Mouse (Mus musculus) v-Abl transformed pro-B cells (cell line): Measurements from ENCODE around the gene Tspan18.

Experiments used
- in situ Hi-C, 2 experiments: fragments of 400-800 bp; cut with MboI; formaldehyde crosslinking; loops; one replicate each; pipeline ENCODE4 v1.15.1; 2025; ENCODE audit not compliant: unreplicated experiment in 2 of 2

The Tspan18 gene

DNA sequence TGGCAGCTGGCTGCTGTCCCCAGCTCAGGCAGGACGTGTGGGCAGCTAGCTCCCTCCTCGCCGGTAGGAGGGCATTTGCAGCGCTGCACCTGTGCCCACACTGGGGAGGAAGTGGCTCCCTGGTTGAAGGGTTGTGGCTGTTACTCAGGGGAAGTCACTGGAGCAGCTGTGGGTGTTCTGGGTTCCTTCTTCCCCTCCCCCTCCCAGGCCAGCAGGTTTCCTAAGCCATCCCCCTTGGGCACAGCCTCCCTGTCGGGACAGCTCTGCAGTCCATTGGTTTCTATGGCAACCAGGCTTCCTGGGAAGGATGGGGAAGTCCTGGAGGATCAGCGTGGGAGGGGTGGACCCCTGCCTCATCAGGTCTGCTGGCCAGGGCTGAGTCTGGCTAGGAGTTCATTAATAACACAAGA, 141.6 kb downstream of the Tspan18 start:
- in situ Hi-C loops: loop anchor here (5.0 to 25.0 kb wide), 5 partner anchors 232 to 1230 kb away; partner anchors contain the start of gene Ttc17 (in 1 of the 2)

DNA sequence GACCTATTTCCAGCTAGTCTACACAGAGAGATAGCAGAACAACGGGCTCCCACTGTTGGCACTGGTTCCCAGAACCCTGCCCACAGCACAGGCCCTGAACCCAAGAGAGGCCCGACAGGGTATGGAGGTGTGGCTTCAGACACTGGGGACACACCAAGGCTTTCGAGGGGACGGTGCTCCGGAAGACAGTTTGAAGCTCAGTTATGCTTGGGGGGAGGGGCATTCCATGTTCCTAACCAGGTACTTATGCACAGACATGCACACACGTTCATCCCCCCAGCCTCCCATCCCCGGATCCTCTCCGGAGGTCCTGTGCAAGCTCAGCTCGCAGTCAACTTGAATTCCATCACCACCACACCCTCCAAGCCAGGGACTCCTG, 142.1 kb downstream of the Tspan18 start:
- in situ Hi-C loops: loop anchor here (5.0 to 25.0 kb wide), 5 partner anchors 233 to 1230 kb away; partner anchors contain the start of gene Ttc17 (in 1 of the 2)

DNA sequence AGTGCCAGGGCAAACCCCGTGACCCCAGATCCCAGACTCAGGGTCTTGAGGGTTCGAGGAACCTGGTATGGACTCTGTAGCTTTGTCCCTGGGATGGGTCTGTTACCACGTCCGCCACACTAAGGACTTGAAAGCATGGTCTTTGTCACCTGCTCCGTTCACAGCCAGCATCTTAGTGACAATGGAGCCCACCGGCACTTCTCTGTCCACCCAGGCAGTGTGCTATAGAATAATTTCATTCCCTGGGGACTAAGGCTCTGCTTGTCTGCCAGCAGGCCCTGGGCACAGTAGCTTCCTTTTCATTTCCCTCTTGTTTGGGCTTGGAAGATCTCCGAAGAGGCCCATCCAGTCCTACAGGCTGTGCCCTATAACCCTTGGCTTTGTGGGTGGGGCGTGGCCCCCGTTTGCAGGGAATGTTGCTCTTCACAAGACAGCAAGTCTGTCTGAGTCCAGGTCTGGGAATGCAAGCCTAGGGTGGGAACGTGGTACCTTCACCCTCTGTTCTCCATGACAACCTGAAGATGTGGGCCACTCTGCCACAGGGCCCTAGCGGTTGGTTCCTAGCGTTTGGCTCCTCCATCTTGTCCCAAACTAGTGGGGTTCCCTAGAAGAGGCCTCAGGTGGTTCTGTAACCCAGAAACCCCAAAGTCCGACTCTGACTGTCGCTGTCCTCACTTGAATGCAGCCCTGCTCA, 142.7 kb downstream of the Tspan18 start:
- in situ Hi-C loops: loop anchor here (5.0 to 25.0 kb wide), 5 partner anchors 233 to 1229 kb away; partner anchors contain the start of gene Ttc17 (in 1 of the 2)

DNA sequence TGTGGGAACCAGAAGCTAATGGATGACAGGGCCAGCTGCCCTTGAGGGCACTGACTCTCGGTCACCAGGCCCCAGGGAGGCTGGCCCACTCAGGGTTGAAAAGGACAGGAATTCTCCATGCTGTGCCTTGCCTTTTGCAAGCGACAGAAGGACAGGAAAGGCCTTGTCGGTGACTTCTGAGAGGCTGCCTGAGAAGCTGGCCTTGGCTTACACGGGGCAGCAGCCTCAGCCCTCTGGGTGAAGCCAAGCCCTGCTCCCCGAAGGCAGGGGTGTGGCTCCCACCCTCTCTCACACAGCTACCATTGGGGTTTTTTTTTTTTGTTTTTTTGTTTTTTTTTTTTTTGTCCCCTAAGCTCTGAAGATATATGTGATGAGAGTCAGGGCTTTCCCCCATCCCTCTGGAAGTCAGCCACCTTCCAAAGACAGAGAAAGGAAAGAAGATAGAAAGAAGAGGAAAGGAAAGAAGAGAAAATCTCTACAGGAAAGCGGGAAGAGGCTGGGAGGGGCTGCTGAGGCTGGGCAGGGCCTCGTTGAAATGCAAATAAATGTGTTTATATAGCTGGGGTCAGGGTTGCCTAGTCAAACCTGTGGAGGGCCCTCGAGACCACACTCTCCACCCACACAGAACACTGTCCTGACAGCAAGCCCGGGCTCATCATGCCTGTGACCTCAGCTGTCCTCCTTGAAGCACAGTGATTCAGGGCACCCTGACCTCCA, 143.4 kb downstream of the Tspan18 start:
- in situ Hi-C loops: loop anchor here (5.0 to 25.0 kb wide), 5 partner anchors 234 to 1229 kb away; partner anchors contain the start of gene Ttc17 (in 1 of the 2)

DNA sequence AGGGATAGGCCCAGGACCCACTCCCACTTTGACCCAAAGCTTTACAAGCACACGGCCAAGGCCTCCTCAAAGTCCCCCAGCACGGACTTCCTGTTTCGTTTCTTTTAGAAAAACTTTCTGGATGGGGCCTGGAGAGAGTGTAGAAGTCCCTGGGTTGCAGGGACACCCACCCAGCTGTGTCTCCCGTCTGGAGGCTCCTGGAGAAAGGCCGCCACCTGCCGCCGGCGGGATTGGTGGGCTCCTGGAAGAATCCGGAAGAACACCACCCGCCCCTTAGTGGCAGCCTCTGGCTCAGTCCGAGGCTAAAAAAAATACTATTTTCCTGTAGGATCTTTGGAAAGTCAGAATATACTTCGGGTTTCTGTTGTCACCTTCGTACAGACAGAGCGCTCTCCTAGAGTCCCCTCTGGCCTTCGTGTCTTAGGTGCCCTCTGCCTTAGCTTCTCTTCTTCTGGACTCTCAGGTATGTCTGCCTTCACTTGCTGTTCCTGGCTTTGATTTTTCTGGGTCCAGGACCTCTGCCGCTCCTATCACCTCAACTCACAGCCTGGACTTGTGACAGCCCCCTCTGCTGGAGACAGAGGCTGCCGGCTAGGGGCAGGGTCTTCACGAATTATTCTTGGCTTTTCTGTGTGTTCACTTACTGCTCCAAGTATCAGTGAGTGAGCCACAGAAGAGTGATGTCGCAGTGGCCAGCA, 145.4 kb downstream of the Tspan18 start:
- in situ Hi-C loops: loop anchor here (5.0 to 25.0 kb wide), 6 partner anchors 57 to 1227 kb away; partner anchors contain the start of gene Ttc17 (in 1 of the 2)

DNA sequence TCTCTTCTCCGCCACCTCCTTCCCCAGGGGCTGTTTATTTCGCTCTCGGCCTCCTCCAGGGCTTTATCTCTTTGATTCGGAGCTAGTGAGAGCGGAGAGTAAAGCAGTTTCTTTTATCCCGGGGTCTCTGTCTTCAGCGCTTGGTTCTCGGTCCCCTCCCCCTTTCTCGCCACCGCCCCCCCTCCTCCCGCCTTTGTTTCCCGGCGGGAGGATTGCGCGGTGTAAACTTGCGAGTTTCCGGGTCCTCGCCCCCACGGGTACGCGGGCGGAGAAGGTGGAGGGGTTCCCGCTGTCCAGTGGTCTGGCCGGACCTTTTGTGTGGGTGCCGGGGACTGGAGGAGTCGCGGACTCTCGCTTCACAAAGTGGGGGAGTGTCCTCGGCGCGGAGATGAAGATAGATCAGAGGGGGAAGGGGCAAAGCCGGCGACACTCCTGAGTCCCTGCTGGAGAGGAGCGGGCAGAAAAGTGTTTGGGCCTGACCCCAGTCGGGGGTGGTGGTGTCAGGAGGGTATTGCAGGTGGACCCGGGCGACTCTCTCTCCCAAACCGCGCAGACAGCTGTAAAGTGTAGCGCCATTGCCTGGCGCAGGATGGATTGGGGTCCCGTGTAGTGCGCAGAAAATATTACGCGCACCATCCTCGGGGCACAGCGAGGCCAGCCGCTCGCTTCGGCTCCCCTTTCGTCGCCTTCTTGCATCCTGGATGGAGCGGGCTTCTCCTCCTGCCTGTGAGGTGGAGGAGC, 146.1 kb downstream of the Tspan18 start:
- in situ Hi-C loops: loop anchor here (5.0 to 25.0 kb wide), 6 partner anchors 56 to 1226 kb away; partner anchors contain the start of gene Ttc17 (in 1 of the 2)

DNA sequence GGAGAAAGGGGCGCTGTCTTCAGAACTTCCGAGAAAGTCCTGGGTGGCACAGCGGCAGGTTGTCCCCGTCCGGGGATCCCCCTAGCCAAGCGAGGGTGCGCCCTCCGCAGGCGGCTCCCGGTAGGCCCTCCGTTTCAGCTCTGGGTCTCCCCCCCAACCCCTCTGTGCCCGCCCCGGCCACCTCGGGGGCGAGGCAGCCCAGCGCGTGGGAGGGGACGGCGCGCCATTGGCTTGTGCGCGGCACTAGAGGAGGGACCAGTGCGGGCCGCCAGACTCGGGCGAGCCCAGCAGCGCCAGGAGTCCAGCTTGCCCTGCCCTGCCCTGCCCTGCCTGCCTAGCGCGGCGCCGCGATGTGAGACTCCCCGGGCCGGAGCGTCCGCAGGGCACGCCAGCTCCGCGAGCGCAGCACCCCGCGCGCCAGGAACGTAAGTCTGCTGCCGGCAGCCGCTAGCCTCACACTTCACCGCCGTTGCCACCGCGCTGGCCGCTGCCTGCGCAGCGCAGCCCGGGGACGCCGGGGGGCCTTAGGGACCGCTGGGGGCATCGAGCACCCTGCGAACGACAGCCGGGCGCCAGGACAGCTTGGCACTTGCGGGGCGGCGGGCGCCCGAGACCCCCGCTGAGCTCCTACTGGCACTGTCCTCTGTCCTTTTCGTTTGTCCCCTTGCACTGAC, 146.8 kb downstream of the Tspan18 start, which contains the start of gene Trp53i11:
Trp53i11 (plus strand) TSS at position 226 of the 674 bp plus-strand sequence.
- in situ Hi-C loops: loop anchor here (5.0 to 25.0 kb wide), 6 partner anchors 55 to 1225 kb away; partner anchors contain the start of gene Ttc17 (in 1 of the 2)

DNA sequence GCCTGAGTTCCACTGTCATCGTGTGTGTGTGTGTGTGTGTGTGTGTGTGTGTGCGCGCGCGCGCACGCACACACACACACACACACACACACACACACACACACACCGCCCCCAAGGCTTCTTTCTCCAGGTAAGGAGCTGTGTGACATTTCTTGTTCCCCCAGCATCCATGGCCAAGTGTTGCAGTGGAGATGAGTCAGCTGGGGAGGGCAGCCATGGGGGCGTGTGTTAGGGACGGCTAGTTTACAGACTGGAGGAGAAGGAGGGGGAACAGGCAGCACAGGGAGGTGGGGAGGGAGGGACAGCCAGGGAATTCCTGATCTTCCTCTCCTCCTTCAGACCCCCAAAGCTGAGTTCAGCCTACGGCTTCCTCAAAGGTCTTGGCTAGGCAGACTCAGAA, 151.4 kb downstream of the Tspan18 start:
- in situ Hi-C loops: loop anchor here (10.0 to 25.0 kb wide), 4 partner anchors 98 to 1229 kb away; partner anchors contain the start of gene Ttc17 (in 1 of the 2)

DNA sequence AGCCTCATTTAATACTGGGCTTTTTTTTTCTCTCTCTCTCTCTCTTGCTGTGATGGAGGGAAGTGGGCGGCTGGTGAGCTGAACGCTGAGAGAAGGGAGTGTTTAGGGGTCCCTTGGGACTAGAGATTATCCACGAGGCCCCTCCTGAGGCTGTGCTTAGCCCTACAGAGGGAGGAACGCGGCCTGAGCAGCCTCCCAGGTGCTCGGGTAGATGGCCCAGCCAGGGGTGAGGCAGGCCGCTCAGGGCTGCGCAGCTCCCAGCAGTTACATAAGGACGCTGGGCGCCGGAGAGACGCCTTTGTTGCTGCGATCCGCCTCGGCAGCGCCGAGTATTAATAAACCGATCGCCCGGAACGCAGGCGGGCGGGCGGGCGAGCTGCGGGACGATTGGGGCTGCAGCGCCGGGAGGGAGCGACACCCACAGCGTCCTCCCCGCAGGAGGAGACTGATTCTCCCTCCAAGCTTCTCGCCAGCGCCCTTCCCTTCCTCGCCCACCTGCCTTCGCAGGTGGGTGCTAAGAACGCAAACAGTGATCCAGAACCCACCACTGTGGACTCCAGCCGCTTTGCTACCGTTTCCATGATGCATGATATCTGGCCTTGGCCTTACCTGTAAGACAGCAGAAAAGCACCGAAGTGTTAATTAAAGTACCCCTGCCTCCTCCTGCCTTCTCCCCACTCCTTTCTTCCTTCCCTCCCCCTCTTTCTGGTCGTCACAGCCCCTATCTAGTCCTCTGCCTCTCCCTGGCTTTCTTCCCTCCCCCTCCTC, 154.0 kb downstream of the Tspan18 start:
- in situ Hi-C loops: loop anchor here (10.0 to 25.0 kb wide), 4 partner anchors 95 to 1232 kb away; partner anchors contain the start of gene Ttc17 (in 1 of the 2)

DNA sequence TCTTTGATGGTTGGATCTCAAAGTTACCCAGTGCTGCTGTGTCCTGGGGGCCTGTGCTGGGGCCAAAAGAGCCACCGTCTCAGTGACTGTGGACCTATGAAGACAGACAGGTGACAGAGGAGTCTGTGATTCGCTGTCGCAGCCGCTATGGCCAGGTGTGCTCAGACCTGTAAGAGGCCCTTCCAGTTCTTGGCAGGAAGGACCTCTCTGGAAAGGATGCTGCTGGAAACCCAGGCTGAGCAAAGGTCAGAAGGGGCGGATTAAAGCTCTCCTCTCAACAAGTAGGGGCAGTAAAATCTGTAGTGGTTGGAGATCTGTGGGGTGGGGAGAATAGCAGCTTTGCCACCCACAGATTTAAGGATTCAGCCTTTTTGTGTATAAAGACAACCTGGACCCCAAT, 154.7 kb downstream of the Tspan18 start:
- in situ Hi-C loops: loop anchor here (10.0 to 25.0 kb wide), 4 partner anchors 95 to 1233 kb away; partner anchors contain the start of gene Ttc17 (in 1 of the 2)

DNA sequence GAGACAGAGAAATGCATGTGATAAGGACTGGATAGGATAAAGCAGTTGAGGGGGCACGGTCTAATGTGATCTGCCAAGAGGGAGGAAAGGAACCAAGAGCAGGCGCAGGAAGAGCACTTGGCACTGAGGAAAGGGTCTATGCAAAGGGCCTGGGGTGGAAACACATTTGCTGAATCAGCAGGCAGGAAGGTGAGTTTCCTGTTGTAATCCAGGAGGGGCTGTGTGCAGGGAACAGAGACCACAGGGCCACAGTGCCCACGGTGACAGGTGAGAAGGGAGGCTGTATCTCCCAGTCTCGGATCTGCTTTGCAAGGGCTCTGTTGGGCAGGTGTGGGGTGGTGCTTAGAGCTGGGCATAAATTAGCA, 156.0 kb downstream of the Tspan18 start:
- in situ Hi-C loops: loop anchor here in 1 of 2 experiments (25.0 kb wide), 3 partner anchors 991 to 1234 kb away; partner anchors contain the start of gene Ttc17

DNA sequence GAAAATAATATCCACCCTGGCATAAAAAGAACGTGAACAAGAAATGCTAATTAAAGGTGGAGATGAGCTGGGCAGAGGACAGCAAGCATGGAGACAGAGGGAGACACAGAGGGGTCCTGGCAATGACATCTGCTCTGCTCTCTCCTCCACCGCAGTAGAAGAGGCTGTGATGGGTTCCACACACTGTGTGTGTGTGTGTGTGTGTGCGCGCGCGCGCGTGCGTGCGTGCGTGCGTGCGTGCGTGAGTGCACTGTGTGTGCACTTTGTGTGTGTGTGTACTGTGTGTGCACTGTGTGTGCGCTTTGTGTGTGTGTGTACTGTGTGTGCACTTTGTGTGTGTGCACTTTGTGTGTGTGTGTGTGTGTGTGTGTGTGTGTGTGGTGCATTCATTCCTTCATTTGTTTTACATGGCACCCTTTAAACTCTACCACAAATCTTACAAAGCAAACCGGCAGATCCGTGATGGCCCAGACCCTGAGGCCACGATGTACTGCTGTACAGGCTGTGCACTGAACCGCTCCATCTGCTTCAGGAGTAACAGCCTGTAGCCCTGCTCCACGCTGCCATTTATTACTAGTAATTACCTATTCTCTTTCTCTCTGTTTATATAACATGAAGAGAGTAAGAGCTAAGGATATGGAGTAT, 156.5 kb downstream of the Tspan18 start:
- in situ Hi-C loops: loop anchor here in 1 of 2 experiments (25.0 kb wide), 3 partner anchors 990 to 1235 kb away; partner anchors contain the start of gene Ttc17

DNA sequence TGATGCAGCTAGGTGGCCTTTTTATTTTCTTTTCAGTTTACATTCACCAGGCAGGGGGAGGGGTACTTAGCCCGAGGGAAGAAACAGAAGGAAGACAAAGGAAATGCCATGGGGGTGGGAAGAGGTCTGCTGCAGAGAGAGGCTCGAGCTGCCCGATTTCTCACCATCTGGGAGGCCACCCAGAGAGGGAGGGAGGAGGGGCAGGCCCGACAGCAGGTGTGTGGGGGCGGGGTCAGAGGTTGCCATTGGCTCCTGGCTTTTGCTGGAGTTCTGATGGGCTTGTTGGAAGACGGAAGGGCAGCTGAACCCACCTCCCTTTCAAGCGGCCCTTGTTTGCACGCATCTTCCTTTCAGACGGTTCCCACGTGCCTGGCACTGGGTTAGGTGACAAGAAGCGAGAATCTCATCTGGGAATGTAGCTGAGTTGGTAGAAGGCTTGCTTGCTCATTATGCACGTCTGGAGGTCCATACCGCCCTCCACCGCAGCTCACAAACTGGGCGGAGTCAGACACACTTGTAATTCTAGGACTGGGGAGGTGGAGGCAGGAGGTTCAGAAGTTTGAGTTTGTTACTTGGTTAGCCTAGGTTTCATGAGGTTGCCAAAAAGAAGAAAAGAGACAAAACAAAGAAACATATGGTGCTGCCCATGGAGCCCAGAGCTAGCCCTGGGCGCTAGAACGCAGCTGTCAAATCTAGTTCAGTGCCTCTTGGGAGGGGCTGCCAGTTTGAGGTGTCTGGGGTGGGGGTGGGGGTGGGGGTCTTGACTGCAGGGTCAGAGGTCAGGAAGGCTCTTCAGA, 157.2 kb downstream of the Tspan18 start:
- in situ Hi-C loops: loop anchor here in 1 of 2 experiments (25.0 kb wide), 3 partner anchors 990 to 1235 kb away; partner anchors contain the start of gene Ttc17

DNA sequence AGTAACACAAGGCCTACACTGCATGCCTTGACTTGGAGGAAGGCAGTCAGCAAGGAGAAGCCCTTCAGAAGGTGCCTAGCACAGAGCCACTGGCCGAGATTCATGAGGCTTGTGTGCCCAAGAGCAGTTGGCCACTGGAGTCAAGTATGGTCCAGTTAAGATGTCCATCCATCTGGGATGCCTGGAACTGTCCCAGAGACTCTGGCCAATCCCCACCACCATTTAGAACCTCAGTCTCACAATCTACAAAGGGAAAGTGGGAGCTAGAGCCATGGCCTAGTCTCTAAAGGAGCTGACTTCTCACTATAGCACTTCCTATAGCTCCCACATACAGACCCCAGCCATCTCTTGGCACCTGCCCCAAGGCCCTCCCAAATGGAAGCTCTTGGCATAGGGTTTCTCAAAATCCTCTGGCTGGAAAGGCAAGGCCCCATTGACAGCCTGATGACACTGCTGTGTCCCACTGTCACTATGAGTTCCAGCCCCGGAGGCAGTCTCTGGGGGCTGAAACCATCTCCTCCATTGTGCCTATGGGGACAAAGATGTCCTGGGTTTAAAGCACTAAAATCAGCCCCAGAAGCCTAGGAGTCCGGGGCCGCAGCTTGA, 158.0 kb downstream of the Tspan18 start:
- in situ Hi-C loops: loop anchor here in 1 of 2 experiments (25.0 kb wide), 3 partner anchors 989 to 1236 kb away; partner anchors contain the start of gene Ttc17

DNA sequence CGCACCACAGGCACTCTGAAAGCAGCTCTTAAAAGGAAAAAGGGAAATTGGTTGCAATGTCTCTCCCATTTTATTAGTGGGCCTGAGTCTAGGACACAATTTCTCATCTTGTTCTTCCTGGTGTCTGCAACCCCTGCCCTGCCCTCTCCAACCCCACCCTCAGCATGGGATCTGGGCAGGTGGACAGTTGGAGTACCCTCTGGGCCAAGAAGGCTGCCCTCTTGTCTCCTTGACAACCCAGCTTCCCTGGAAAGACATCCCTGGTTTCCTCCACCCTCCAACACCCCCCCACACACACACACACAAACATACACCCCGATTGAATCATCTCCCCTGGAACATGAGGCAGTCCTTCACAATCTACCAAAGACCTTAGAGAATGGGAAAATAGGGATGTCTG, 158.6 kb downstream of the Tspan18 start:
- in situ Hi-C loops: loop anchor here in 1 of 2 experiments (25.0 kb wide), 3 partner anchors 988 to 1237 kb away; partner anchors contain the start of gene Ttc17

DNA sequence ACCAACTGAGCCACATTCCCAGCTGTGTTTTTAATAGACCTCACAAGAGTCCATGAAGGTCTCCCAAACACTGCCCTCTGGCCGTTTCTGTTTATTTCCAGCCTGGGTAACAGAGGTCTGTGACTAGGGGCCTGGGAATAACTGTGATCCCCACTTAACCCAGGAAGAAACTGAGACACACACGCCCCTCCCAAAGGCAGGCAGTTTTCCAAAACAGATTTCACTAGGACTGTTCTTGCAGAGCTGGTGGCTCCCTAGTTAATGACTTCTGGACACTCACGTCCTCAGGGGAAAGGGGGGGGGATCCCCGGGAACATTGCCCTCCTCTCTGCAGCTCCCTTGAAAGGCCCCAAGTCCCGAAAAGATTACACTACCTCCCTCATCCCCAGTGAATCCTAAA, 159.0 kb downstream of the Tspan18 start:
- in situ Hi-C loops: loop anchor here in 1 of 2 experiments (25.0 kb wide), 3 partner anchors 988 to 1237 kb away; partner anchors contain the start of gene Ttc17
